Mouse (Mus musculus) E14TG2a.4 (cell line): Measurements from ENCODE around the gene Galnt7.

Source experiments
- CTCF ChIP-seq: conservative IDR thresholded peaks from 2 replicates; pipeline ENCODE4 v1.5.1; 2014; ENCODE audit warnings: low read length
- NANOG ChIP-seq: IDR thresholded peaks from 2 replicates; pipeline ENCODE4 v1.6.1; 2014; ENCODE audit warnings: borderline replicate concordance, low read length, mixed read lengths

DNA sequence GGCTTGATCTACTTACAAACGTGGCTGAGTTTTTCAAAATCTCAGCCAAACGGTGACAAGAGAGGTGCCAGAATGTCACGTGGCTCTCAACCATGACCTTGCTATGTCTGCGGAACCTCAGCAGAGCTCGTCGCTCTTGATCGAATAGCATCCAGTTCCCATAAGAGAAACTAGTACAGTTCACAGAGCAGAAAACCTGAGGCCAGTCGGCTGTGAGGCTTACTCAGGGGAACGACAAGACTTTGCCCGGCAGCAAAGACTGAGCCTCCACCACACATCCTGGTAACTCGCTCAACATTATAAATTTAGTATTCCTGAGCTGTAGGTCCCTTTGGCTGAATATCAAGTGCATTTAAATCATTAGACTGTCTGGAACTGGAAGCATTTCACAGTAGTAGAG, 16.1 kb downstream of the Galnt7 start:
- no peak for TF ChIP-seq CTCF
- no peak for TF ChIP-seq NANOG
